Mouse (Mus musculus): Measurements from ENCODE around the gene 4933414I15Rik. TPM values are rescaled to one million over a fixed set of nuclear protein-coding genes. Genes with fewer than 3 reads are reported as not detected.

The 4933414I15Rik gene
- total RNA-seq (2021) = not detected

DNA sequence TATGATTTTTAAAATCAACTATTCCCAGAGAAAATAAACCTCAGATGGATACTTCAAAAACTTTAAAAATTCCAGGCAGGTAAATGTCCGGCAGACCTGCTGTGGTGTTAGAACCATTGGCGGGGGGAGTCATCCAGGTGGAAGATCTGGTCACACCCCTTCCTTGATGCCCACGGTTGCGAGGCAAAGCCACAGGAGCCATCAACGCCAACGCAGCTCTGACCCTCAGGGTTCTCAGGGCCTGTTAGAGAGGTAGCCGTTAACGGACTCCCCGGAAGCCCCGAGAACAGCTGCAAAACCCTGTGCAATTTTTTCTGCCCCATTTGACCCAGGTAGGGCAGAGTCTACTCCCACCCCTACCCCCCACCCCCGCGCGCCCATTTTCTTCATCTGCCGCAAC is at the start of gene 4933414I15Rik:
TSS of gene 4933414I15Rik (minus strand) at position 260 of the 400 bp plus-strand sequence.
- intact Hi-C loops (cut with DNase I) = loop anchor here (5.0 to 10.0 kb wide), 3 partner anchors 89 to 591 kb away; no protein-coding TSS in a partner anchor
- DNase-seq (ENCODE audit: extremely low spot score in 1 of 2, low spot score in 2 of 2) = no peak

- no peak for DNase-seq (ENCODE audit: extremely low spot score in 1 of 2, low spot score in 2 of 2)
- intact Hi-C loops (cut with DNase I) = no loop called here
Observed at GRCm38 (mm10) chr11:50981667-50982066, 38.1 kb upstream of the 4933414I15Rik start, which contains the start of gene Olfr1377. Gene Olfr1377, plus strand, starts transcription at chr11:50981967.

- intact Hi-C loops (cut with DNase I) = no loop called here
- DNase-seq (ENCODE audit: extremely low spot score in 1 of 2, low spot score in 2 of 2) = no peak
Observed at GRCm38 (mm10) chr11:50977216-50977615, 33.7 kb upstream of the 4933414I15Rik start.

DNA sequence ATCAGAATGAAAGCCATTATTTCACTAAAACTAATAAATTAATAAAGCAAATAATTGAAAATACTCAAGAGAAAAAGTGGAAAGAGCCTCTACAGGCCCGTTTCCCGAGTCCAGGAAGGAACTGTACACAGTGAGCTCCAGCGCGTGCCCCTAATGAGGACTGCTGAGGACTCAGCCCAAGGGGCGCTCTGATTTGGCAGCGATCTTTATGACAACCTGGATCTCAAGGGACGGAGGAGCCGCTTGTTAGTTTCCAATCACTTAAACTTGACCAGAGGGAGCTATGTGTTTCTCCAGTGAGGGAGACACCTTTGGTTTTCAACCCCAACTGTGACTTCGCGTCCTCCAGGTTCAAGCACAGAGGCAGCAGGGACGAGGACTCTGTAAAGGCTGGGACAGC is 22.7 kb upstream of the 4933414I15Rik start, which contains the start of gene Olfr1378:
TSS of gene Olfr1378 (plus strand) at position 301 of the 400 bp plus-strand sequence.
- intact Hi-C loops (cut with DNase I) = no loop called here

GRCm38 (mm10) chr11:50964886-50965285 is 21.3 kb upstream of the 4933414I15Rik start:
- intact Hi-C loops (cut with DNase I) = no loop called here
- no peak for DNase-seq (ENCODE audit: extremely low spot score in 1 of 2, low spot score in 2 of 2)

More for the DNA sequence above, 22.7 kb upstream of the 4933414I15Rik start, which contains the start of gene Olfr1378:
- DNase-seq (ENCODE audit: extremely low spot score in 1 of 2, low spot score in 2 of 2) = no peak

DNA sequence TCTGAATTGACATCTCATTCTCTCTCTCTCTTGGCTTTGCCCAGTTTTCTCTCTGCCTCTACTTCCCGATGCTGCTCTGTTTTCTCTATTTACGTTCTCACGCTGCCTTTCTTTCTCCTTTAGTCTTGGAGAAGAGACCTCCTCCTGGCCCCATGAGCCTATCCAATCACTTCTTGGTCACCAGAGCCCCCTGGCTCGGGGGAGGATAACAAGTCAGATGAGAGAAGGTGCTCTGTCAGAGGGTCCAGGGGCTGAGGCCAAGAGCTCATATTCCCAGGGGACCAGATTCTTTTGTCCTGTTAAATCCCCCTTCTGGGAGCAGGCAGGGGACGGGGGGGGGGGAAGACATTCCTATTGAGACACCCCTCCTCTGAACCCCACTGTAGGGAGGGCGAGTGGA is 10.1 kb upstream of the 4933414I15Rik start, which contains the start of gene Prop1:
TSS of gene Prop1 (minus strand) at position 101 of the 400 bp plus-strand sequence.
- intact Hi-C loops (cut with DNase I) = no loop called here
- no peak for DNase-seq (ENCODE audit: extremely low spot score in 1 of 2, low spot score in 2 of 2)

DNA sequence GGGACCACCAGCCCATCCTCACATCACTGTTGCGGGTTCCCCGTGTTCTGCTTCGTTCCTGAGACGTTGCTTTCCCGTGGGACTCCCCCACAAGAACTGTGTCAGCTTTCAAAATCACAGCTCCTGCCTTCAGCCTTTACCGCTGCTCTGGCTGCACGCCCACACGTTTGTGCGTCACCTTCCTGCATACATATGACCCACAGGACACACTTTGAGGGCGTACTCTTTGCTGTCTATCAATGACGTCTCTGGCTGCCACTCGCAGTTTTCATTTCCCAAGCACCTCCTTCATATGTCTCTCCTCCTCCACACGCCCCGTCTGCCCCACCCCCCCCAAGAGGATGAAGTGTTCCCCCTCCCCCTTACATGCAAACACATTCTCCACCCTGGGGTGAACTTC is 8.7 kb upstream of the 4933414I15Rik start:
- DNase-seq (ENCODE audit: extremely low spot score in 1 of 2, low spot score in 2 of 2) = peak in 1 of 2 experiments; percentile 51

GRCm38 (mm10) chr11:50942386-50942785 is 1.2 kb downstream of the 4933414I15Rik start:
- no peak for DNase-seq (ENCODE audit: extremely low spot score in 1 of 2, low spot score in 2 of 2)
- intact Hi-C loops (cut with DNase I) = loop anchor here (5.0 to 10.0 kb wide), 3 partner anchors 90 to 592 kb away; no protein-coding TSS in a partner anchor

More for the DNA sequence above, 8.7 kb upstream of the 4933414I15Rik start:
- intact Hi-C loops (cut with DNase I) = no loop called here

DNA sequence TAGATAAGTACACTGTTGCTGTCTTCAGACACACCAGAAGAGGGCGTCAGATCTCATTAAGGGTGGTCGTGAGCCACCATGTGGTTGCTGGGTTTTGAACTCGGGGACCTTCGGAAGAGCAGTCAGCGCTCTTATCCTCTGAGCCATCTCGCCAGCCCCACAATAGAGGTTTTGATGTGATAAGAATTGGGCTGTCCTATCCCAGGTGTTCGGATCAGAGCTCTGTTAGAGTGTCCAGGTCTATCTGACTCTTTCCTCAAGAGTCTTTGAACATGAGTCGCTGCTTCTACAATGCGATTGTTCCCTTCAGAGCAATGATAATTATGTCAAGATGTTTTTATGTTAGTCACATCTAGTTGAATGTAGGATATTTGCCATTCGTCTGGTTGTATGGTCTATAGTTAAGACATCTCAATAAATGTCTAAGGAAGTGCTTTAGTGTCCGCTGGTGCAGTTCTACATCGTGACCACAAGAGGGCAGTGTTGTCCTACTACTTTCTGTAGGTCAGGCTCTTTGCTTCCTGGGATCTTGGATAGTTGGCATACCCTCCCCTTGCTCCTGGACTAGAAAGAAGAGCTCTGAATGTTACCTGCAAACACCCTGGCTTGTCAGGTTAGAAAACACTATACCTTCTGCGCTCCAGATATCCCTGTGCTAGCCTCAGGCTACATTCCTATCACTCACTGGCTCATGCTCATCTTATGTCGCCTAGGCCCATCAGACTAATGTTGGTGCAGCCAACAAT is 3.8 kb downstream of the 4933414I15Rik start:
- intact Hi-C loops (cut with DNase I) = loop anchor here (2.0 to 10.0 kb wide), 4 partner anchors 93 to 595 kb away; partner anchors contain the start of gene Zfp354a
- DNase-seq (ENCODE audit: extremely low spot score in 1 of 2, low spot score in 2 of 2) = no peak

DNA sequence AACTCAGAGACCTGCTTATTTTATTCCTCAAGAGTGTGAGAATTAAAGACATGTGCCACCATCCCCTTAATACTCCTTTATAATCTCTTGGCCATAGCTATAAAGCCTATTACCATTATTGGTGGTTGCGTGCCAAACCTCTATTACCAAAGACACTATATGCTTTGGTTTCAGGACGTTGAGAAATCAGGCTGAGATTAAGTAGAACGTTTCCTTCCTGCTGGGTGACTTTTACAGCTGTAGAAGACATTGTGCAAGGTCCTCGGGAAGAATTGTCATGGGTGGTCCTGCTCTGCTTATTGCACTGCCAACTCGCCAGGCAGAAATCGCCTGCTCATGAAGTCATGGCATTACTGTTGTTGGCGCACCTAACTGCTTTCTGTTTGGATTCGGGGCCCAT is 5.1 kb downstream of the 4933414I15Rik start:
- intact Hi-C loops (cut with DNase I) = no loop called here
- DNase-seq (ENCODE audit: extremely low spot score in 1 of 2, low spot score in 2 of 2) = no peak

GRCm38 (mm10) chr11:50932040-50932439 is 11.5 kb downstream of the 4933414I15Rik start:
- intact Hi-C loops (cut with DNase I) = no loop called here

GRCm38 (mm10) chr11:50931451-50931866 is 12.1 kb downstream of the 4933414I15Rik start, which contains the start of gene Zfp354b:
Gene Zfp354b, minus strand, starts transcription at chr11:50931633.
- DNase-seq (ENCODE audit: extremely low spot score in 1 of 2, low spot score in 2 of 2) = peak; percentile 89
- intact Hi-C loops (cut with DNase I) = no loop called here

More at GRCm38 (mm10) chr11:50932040-50932439, 11.5 kb downstream of the 4933414I15Rik start:
- DNase-seq (ENCODE audit: extremely low spot score in 1 of 2, low spot score in 2 of 2) = no peak

GRCm38 (mm10) chr11:50931021-50931420 is 12.5 kb downstream of the 4933414I15Rik start:
- peak in 1 of 2 experiments; percentile 15 for DNase-seq (ENCODE audit: extremely low spot score in 1 of 2, low spot score in 2 of 2)
- intact Hi-C loops (cut with DNase I) = no loop called here

- intact Hi-C loops (cut with DNase I) = no loop called here
- no peak for DNase-seq (ENCODE audit: extremely low spot score in 1 of 2, low spot score in 2 of 2)
Observed at GRCm38 (mm10) chr11:50930469-50931014, 13.0 kb downstream of the 4933414I15Rik start.

- intact Hi-C loops (cut with DNase I) = no loop called here
Observed at GRCm38 (mm10) chr11:50915671-50916320, 27.8 kb downstream of the 4933414I15Rik start, which contains the start of gene Zfp2. Gene Zfp2, minus strand, starts transcription at chr11:50916165.

DNA sequence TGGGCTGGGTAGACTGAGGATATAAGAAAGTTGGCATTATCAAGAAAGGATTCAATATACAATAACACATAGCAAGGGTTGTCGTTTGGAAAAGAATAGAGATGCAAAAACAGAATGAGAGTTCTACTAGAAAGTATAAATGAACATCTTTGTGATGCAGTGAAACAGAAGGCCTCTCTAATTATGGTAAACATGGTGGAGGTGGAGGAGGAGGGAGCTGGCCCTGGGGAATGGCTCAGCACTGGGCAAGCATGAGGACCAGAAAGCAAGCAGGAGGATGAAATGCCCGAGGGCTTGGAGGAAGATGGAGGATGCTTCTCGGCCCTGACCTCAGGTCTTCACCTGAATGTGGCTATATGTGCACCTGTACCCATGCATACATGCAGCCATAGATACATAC is 29.1 kb downstream of the 4933414I15Rik start:
- intact Hi-C loops (cut with DNase I) = no loop called here

More at GRCm38 (mm10) chr11:50915671-50916320, 27.8 kb downstream of the 4933414I15Rik start, which contains the start of gene Zfp2:
- DNase-seq (ENCODE audit: extremely low spot score in 1 of 2, low spot score in 2 of 2) = peak; percentile 92 to 95

DNA sequence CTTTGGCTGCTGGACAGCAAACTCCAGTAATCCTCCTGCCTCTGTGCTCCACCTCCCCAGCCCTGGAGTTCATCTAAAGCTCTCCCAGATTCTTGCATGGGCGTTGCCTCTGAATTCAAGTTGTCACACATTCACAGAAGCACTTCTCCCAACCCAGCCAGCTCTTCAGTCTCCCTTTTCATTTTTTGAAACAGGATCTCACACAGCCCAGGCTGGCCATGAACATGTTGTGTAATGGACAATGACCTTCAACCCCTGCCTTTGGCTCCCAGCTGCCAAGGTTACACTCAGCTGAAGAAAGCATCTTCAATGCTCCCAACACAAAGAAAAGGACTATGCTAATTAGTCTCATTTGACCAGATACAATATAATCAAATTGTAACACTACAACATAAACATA is 30.3 kb downstream of the 4933414I15Rik start:
- DNase-seq (ENCODE audit: extremely low spot score in 1 of 2, low spot score in 2 of 2) = no peak
- intact Hi-C loops (cut with DNase I) = no loop called here

More for the DNA sequence above, 29.1 kb downstream of the 4933414I15Rik start:
- DNase-seq (ENCODE audit: extremely low spot score in 1 of 2, low spot score in 2 of 2) = no peak

GRCm38 (mm10) chr11:50908136-50908535 is 35.4 kb downstream of the 4933414I15Rik start:
- DNase-seq (ENCODE audit: extremely low spot score in 1 of 2, low spot score in 2 of 2) = no peak
- intact Hi-C loops (cut with DNase I) = no loop called here

GRCm38 (mm10) chr11:50897359-50897758 is 46.2 kb downstream of the 4933414I15Rik start:
- intact Hi-C loops (cut with DNase I) = no loop called here
- DNase-seq (ENCODE audit: extremely low spot score in 1 of 2, low spot score in 2 of 2) = no peak
